Mouse (Mus musculus): ENCODE data around the gene Gm45062. TPM values are rescaled to one million over a fixed set of nuclear protein-coding genes. Genes with fewer than 3 reads are reported as not detected.

The Gm45062 gene
- total RNA-seq (2021): 1 to 10 TPM; 1.5 to 2.6 TPM

GRCm38 (mm10) chr6:8259004-8259666 lies at the start of gene Gm45062, which contains the start of the genes Rpa3 and Umad1:
Gene Gm45062 (plus strand): TSS chr6:8259450.
Gene Rpa3 (minus strand): TSS chr6:8259173.
Gene Umad1 (plus strand): TSS chr6:8259288.
- DNase-seq (ENCODE audit: extremely low spot score in 1 of 2, low spot score in 1 of 2): peak; percentile 90 to 92

GRCm38 (mm10) chr6:8209866-8210186 lies 49.4 kb upstream of the Gm45062 start:
- DNase-seq (ENCODE audit: extremely low spot score in 1 of 2, low spot score in 1 of 2): no peak

GRCm38 (mm10) chr6:8210661-8211060 lies 48.6 kb upstream of the Gm45062 start:
- DNase-seq (ENCODE audit: extremely low spot score in 1 of 2, low spot score in 1 of 2): no peak

GRCm38 (mm10) chr6:8227035-8227434 lies 32.2 kb upstream of the Gm45062 start:
- DNase-seq (ENCODE audit: extremely low spot score in 1 of 2, low spot score in 1 of 2): no peak

- DNase-seq (ENCODE audit: extremely low spot score in 1 of 2, low spot score in 1 of 2): no peak
Observed at GRCm38 (mm10) chr6:8228596-8228995, 30.7 kb upstream of the Gm45062 start.

GRCm38 (mm10) chr6:8258316-8258715 lies 934 bp upstream of the Gm45062 start:
- no peak for DNase-seq (ENCODE audit: extremely low spot score in 1 of 2, low spot score in 1 of 2)

- no peak for DNase-seq (ENCODE audit: extremely low spot score in 1 of 2, low spot score in 1 of 2)
Observed at GRCm38 (mm10) chr6:8259667-8260044, 406 bp downstream of the Gm45062 start.

- DNase-seq (ENCODE audit: extremely low spot score in 1 of 2, low spot score in 1 of 2): no peak
Observed at GRCm38 (mm10) chr6:8271047-8271446, 11.8 kb downstream of the Gm45062 start.

- peak in 1 of 2 experiments; percentile 54 for DNase-seq (ENCODE audit: extremely low spot score in 1 of 2, low spot score in 1 of 2)
Observed at GRCm38 (mm10) chr6:8274387-8275054, 15.3 kb downstream of the Gm45062 start.

- peak in 1 of 2 experiments; percentile 71 for DNase-seq (ENCODE audit: extremely low spot score in 1 of 2, low spot score in 1 of 2)
Observed at GRCm38 (mm10) chr6:8275098-8275497, 15.8 kb downstream of the Gm45062 start.

- no peak for DNase-seq (ENCODE audit: extremely low spot score in 1 of 2, low spot score in 1 of 2)
Observed at GRCm38 (mm10) chr6:8276431-8276830, 17.2 kb downstream of the Gm45062 start.

GRCm38 (mm10) chr6:8278426-8279002 lies 19.3 kb downstream of the Gm45062 start:
- DNase-seq (ENCODE audit: extremely low spot score in 1 of 2, low spot score in 1 of 2): no peak

GRCm38 (mm10) chr6:8283255-8283654 lies 24.0 kb downstream of the Gm45062 start:
- DNase-seq (ENCODE audit: extremely low spot score in 1 of 2, low spot score in 1 of 2): no peak

- no peak for DNase-seq (ENCODE audit: extremely low spot score in 1 of 2, low spot score in 1 of 2)
Observed at GRCm38 (mm10) chr6:8285401-8285960, 26.2 kb downstream of the Gm45062 start.

GRCm38 (mm10) chr6:8286146-8286545 lies 26.9 kb downstream of the Gm45062 start:
- DNase-seq (ENCODE audit: extremely low spot score in 1 of 2, low spot score in 1 of 2): no peak

GRCm38 (mm10) chr6:8288755-8289580 lies 29.7 kb downstream of the Gm45062 start:
- DNase-seq (ENCODE audit: extremely low spot score in 1 of 2, low spot score in 1 of 2): no peak

- DNase-seq (ENCODE audit: extremely low spot score in 1 of 2, low spot score in 1 of 2): no peak
Observed at GRCm38 (mm10) chr6:8294048-8294784, 35.0 kb downstream of the Gm45062 start.

- no peak for DNase-seq (ENCODE audit: extremely low spot score in 1 of 2, low spot score in 1 of 2)
Observed at GRCm38 (mm10) chr6:8299066-8299863, 40.0 kb downstream of the Gm45062 start.

Measured in layer of hippocampus, postnatal 25 days (tissue).